Mouse (Mus musculus) layer of hippocampus, postnatal 10 days (tissue): ENCODE data around the gene Ciapin1. TPM values are rescaled to one million over a fixed set of nuclear protein-coding genes. Genes with fewer than 3 reads are reported as not detected.

Experiments used
- DNase-seq, 2 experiments: peaks; one replicate each; pipeline ENCODE4 v3.0.0; 2021; ENCODE audit warnings: low spot score in 2 of 2
- total RNA-seq, 2 experiments: library from RNA; stranded (reverse); gene quantifications; 2 replicates each; pipeline ENCODE4 v1.2.3; 2021

Ciapin1 gene
- total RNA-seq, 2 experiments from 2014 or later: 73.4 to 95.8 TPM

GRCm38 (mm10) chr8:94780491-94781154, 57.5 kb downstream of the Ciapin1 start:
- DNase-seq: no peak

- no peak for DNase-seq
Observed at GRCm38 (mm10) chr8:94779534-94780294, 58.4 kb downstream of the Ciapin1 start.

- no peak for DNase-seq
Observed at GRCm38 (mm10) chr8:94778895-94779533, 59.1 kb downstream of the Ciapin1 start.

GRCm38 (mm10) chr8:94778473-94778872, 59.7 kb downstream of the Ciapin1 start:
- peak in 1 of 2 experiments; percentile 15 for DNase-seq

- no peak for DNase-seq
Observed at GRCm38 (mm10) chr8:94778036-94778435, 60.1 kb downstream of the Ciapin1 start.

- DNase-seq: no peak
Observed at GRCm38 (mm10) chr8:94776346-94776745, 61.8 kb downstream of the Ciapin1 start.

- DNase-seq: no peak
Observed at GRCm38 (mm10) chr8:94774601-94775000, 63.6 kb downstream of the Ciapin1 start.

- peak; percentile 45 to 49 for DNase-seq
Observed at GRCm38 (mm10) chr8:94773700-94774171, 64.4 kb downstream of the Ciapin1 start.

GRCm38 (mm10) chr8:94773048-94773447, 65.1 kb downstream of the Ciapin1 start:
- DNase-seq: peak in 1 of 2 experiments; percentile 32

GRCm38 (mm10) chr8:94771941-94772670, 66.1 kb downstream of the Ciapin1 start, which contains the start of gene Cx3cl1:
Gene Cx3cl1 (plus strand): TSS chr8:94772009.
- DNase-seq: peak; percentile 81 to 87

GRCm38 (mm10) chr8:94770945-94771344, 67.2 kb downstream of the Ciapin1 start:
- DNase-seq: peak in 1 of 2 experiments; percentile 32

Other genes with a start within 250 kb of the Ciapin1 start
- gene Rspry1, start 236.4 kb downstream of the Ciapin1 start, total RNA-seq: 10 to 100 TPM; 32.6 to 38.7 TPM
- 10 to 100 TPM; 37.5 to 42.9 TPM for gene Fam192a, start 236.4 kb downstream of the Ciapin1 start, total RNA-seq
- 100 to 1,000 TPM; 158 to 163 TPM for gene Arl2bp, start 171.8 kb downstream of the Ciapin1 start, total RNA-seq
- 10 to 100 TPM; 26.9 to 27.6 TPM for gene Pllp, start 142.1 kb downstream of the Ciapin1 start, total RNA-seq
- gene Ccl22, start 92.8 kb downstream of the Ciapin1 start, total RNA-seq: not detected
- gene Cx3cl1, start 66.3 kb downstream of the Ciapin1 start, total RNA-seq: 100 to 1,000 TPM; 348 to 361 TPM
- gene Ccl17, start 27.9 kb downstream of the Ciapin1 start, total RNA-seq: 1 to 10 TPM; 6.4 to 7.5 TPM
- 10 to 100 TPM; 66.3 to 76.9 TPM for gene Coq9, start within 50 bp of the Ciapin1 start, total RNA-seq
- 10 to 100 TPM; 52.8 to 58.3 TPM for gene Polr2c, start 19.1 kb upstream of the Ciapin1 start, total RNA-seq
- 10 to 100 TPM; 75.5 to 81.2 TPM for gene Dok4, start 38.0 kb upstream of the Ciapin1 start, total RNA-seq
- 1 to 10 TPM; 4.0 to 4.2 TPM for gene Ccdc102a, start 79.7 kb upstream of the Ciapin1 start, total RNA-seq
- under 1 TPM; 0.18 to 0.55 TPM for gene Adgrg5, start 85.3 kb upstream of the Ciapin1 start, total RNA-seq
- 100 to 1,000 TPM; 160 to 164 TPM for gene Adgrg1, start 136.4 kb upstream of the Ciapin1 start, total RNA-seq
- under 1 TPM; 0.20 to 0.48 TPM for gene Adgrg3, start 179.3 kb upstream of the Ciapin1 start, total RNA-seq
- gene Drc7, start 216.7 kb upstream of the Ciapin1 start, total RNA-seq: 1 to 10 TPM; 1.9 to 3.2 TPM
- 10 to 100 TPM; 38.5 to 38.9 TPM for gene Katnb1, start 242.8 kb upstream of the Ciapin1 start, total RNA-seq